8 mouse cellular contexts compared by ENCODE assay signal in the genomic region with DNA sequence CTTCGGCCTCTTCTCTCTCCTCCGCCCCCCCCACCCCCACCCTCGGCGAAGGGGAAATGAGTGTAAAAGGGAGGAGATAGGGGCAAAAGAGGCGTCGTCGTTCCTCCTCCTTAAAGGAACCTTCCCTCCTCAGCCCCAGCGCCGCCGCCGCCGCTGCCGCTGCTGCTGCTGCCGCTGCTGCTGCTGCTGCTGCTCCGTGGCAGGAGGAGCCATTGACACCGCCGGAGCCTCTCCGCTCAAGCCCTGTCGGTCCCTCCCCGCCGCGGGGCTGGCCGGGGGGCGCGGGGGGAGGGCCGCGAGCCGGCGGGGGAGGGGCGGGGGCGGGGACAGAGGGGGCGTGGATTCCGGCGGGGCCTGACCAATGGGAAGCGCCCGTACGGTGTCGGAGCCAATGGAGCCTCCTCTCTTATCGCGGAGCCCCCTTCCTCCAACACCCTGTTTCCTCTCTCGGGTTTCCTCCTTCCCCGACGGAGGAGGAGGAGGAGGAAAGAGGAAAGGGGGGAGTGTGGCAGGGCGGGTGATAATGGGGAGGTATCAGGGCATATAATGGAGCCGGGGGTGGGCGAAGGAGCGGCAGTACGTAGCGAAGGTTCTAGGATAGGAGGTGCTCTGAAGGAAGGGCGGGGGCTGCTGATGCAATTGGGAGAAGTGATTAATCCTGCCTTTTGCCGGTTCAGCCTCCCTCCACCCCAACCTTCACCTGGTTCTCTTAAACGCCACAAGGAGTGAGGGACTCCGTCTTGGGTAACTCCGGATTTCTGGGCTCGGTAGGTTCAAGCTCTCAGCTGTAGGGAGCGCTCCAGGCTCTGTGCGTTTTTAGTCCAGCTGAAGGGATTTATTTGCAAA. TPM values are rescaled to one million over a fixed set of nuclear protein-coding genes. Genes with fewer than 3 reads are reported as not detected.
DNase-seq lines count a peak whose midpoint lies in the region; ATAC-seq lines count a peak whose summit lies in the region.

No protein-coding gene starts in this region.

- ATAC-seq in megakaryocyte progenitor cell, adult 5-6 weeks (replicated peaks; ENCODE audit: poor library complexity): peak; percentile 80

- DNase-seq in adipocyte (ENCODE audit: low spot score): peak; percentile 98
- DNase-seq in embryo, embryonic 10 days (ENCODE audit: low spot score): peak; percentile 93
- peak; percentile 83 for DNase-seq in gastrocnemius, postnatal 10 days
- DNase-seq in induced T-regulatory cell, adult 2 months (ENCODE audit: low read depth): peak; percentile 96
- peak; percentile 88 to 90 for DNase-seq in left cerebral cortex, adult 9 months (ENCODE audit: low spot score in 2 of 2)
- peak; percentile 88 for DNase-seq in right cerebral cortex, postnatal 14 days
- peak; percentile 85 to 92 for DNase-seq in urinary bladder, postnatal 36 days (ENCODE audit: low spot score in 2 of 2)

RNA-seq across cellular contexts. Expression of a gene that starts 0.9 kb away (rescaled TPM):
- 10 to 100 TPM; 37.7 to 50.5 TPM for total RNA-seq in gastrocnemius, postnatal 10 days (2021)
- total RNA-seq in megakaryocyte progenitor cell, adult 5-6 weeks (2015): 32.0 and 35.0 TPM in 2 replicates
- total RNA-seq in megakaryocyte progenitor cell, adult 5-6 weeks (2017): 17.8 and 22.7 TPM in 2 replicates

Comparison
In these comparisons a context has a peak if more than half of its experiments do, and no peak if none do; other contexts are left out.
1. Peak in every context shown above with its lines: DNase-seq and ATAC-seq.